Mouse (Mus musculus): ENCODE measurements at regions not wholly inside any gene's neighbourhood (a gene's known extent, or its start where the extent isn't known, plus 50 kb on each side); places are given as distances from the start of the nearest gene placed in this dataset.
A peak's percentile ranks its signal among the peaks of the same experiment; 100 is the strongest.

- no peak for DNase-seq
Measured at GRCm38 (mm10) chrX:14592793-14593192, 381.8 kb downstream of the H2al1n start.

DNA sequence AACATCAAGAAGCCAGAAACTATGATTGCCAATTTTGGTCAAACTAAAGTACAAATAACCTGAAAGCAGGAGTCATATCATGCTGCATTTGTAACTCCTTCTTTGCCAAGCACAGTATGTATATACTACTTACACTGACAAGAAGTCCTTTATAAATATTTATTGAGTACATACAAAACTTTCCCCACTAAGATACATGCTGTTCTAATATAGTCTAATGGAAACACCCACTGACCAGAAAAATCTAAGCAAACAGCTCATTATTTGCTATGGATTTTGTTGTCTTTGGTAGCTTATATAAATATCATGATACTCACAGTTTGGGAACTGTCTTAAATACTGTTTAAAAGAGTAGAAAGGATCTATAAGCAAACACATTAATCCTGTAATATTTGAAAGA, 385.9 kb downstream of the H2al1n start:
- no peak for DNase-seq

DNA sequence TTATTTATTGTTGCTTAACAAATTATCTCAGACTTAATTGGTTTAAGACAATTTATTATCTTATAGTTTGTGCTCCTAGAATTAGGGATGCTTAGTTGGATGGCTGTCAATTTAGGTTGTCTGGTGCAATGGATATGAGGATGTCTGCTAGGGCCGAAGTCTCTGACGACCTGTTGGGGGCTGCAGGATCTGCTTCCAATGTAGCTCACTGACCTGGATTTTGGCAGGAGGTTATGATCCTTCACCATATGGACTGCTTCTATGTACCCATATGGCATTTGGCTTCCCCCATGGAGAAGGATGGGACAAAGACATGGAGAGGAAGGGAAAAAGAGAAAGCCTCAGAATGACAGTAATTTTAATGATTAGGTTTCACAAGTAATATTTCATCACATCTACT, 391.0 kb downstream of the H2al1n start:
- DNase-seq = no peak

DNA sequence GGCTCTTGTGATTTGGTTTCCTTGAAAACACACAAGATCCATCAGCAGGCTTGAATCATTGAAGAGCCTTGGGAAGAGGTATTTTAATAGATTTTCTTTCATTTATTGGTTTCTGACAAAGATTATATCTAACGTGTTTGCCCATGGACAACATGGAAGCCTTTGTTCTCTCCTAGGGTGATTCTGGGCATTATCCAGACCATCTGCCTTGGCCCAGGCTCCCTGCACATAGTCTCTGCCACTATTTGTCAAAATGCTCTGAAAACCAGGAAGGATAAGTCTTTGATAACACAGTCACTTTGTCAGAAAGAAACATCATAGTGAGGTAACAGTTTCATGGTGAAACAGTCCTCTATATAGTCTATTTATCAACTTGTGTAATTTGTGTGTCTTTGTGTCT, 398.2 kb downstream of the H2al1n start:
- no peak for DNase-seq

- DNase-seq = peak; percentile 46
Measured at GRCm38 (mm10) chrX:14628267-14628901, 417.4 kb downstream of the H2al1n start.

- no peak for DNase-seq
Measured at GRCm38 (mm10) chrX:14639378-14639777, 428.4 kb downstream of the H2al1n start.

GRCm38 (mm10) chrX:14664852-14665251, 453.9 kb downstream of the H2al1n start:
- no peak for DNase-seq

- no peak for DNase-seq
Measured at GRCm38 (mm10) chrX:14696375-14696774, 485.4 kb downstream of the H2al1n start.

DNA sequence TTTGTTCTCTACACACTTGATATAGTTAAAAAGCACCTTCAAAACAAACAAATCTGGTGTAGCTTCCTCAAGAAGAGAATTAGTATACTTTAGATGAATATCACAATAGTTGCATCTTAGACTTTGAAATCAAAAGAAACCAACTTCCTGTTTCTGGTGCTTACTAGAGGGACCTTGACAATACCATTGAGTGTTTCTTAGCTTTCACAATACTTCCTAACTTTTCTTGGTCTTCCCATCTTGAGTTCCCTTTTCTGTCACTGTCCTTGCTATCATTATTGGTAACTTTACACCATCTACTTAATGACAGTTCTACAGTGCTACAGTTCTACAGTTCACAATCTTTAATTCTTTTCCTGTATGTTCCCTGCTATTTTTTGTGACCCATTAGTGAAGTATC, 528.1 kb downstream of the H2al1n start:
- no peak for DNase-seq
